Mouse (Mus musculus): ENCODE data around the gene Ifna6.
"Not testable (repeated sequence)": the region's sequence is repeated elsewhere in the genome, so short reads cannot be mapped to it uniquely, and the experiment has no call there.

DNA sequence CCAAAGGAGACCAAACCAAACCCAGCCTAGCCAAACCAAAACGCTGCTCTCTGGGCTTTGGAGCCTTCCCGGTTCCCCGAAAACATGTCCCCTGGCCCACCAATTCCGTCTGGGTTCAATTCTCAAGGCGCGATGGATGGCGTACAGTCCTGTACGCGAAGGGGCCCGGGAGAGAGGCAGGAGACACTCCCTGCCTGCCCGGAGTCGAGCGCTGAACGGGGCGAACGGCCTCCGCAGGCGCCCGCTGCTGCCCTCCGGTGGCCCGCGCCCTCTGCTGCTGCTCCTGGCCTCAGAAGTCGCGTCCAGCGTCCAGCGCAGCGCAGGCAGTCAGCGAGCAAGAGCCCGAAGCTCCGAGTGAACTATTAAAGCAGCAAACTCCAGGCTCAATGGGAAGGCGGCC is 44.9 kb upstream of the Ifna6 start:
- not testable (repeated sequence) for TF ChIP-seq CTCF (IDR thresholded peaks at IDR 0.05; ENCODE audit: low read depth, low read length); POLR2A (IDR thresholded peaks at IDR 0.05; ENCODE audit: extremely low read depth, insufficient read depth, low read length)
